Mouse (Mus musculus) kidney, postnatal 4 days (tissue): ENCODE data around the gene Clstn2.

Experiments
- DNase-seq, 2 experiments: peaks; one replicate each; pipeline ENCODE4 v3.0.0; 2021; ENCODE audit warnings: mixed read lengths in 2 of 2

Gene Clstn2

GRCm38 (mm10) chr9:97449316-97450050 lies 583.5 kb downstream of the Clstn2 start:
- no peak for DNase-seq

GRCm38 (mm10) chr9:97439872-97440636 lies 592.9 kb downstream of the Clstn2 start:
- DNase-seq, result no peak

GRCm38 (mm10) chr9:97434666-97435065 lies 598.3 kb downstream of the Clstn2 start:
- no peak for DNase-seq

GRCm38 (mm10) chr9:97429885-97430449 lies 603.0 kb downstream of the Clstn2 start:
- no peak for DNase-seq

GRCm38 (mm10) chr9:97428127-97428526 lies 604.9 kb downstream of the Clstn2 start:
- DNase-seq, result no peak

GRCm38 (mm10) chr9:97420896-97421295 lies 612.1 kb downstream of the Clstn2 start:
- DNase-seq, result no peak

GRCm38 (mm10) chr9:97414876-97415668 lies 617.9 kb downstream of the Clstn2 start:
- DNase-seq, result no peak

GRCm38 (mm10) chr9:97408142-97408541 lies 624.8 kb downstream of the Clstn2 start:
- no peak for DNase-seq
